Mouse (Mus musculus): Measurements from ENCODE around the gene Wwc1. TPM values are rescaled to one million over a fixed set of nuclear protein-coding genes. Genes with fewer than 3 reads are reported as not detected.

The Wwc1 gene
- polyA plus RNA-seq, 1 experiment, result 34.0 TPM

GRCm38 (mm10) chr11:35933402-35934085 lies 46.8 kb downstream of the Wwc1 start:
- DNase-seq (ENCODE audit: low spot score), result no peak

- DNase-seq (ENCODE audit: low spot score), result no peak
Observed at GRCm38 (mm10) chr11:35932121-35932885, 48.0 kb downstream of the Wwc1 start.

- DNase-seq (ENCODE audit: low spot score), result no peak
Observed at GRCm38 (mm10) chr11:35930511-35931060, 49.7 kb downstream of the Wwc1 start.

- no peak for DNase-seq (ENCODE audit: low spot score)
Observed at GRCm38 (mm10) chr11:35928453-35928852, 51.9 kb downstream of the Wwc1 start.

- DNase-seq (ENCODE audit: low spot score), result no peak
Observed at GRCm38 (mm10) chr11:35927309-35927708, 53.0 kb downstream of the Wwc1 start.

- DNase-seq (ENCODE audit: low spot score), result no peak
Observed at GRCm38 (mm10) chr11:35925592-35925991, 54.7 kb downstream of the Wwc1 start.

- no peak for DNase-seq (ENCODE audit: low spot score)
Observed at GRCm38 (mm10) chr11:35922205-35922873, 58.0 kb downstream of the Wwc1 start.

- no peak for DNase-seq (ENCODE audit: low spot score)
Observed at GRCm38 (mm10) chr11:35920776-35921175, 59.6 kb downstream of the Wwc1 start.

- DNase-seq (ENCODE audit: low spot score), result no peak
Observed at GRCm38 (mm10) chr11:35919856-35920503, 60.3 kb downstream of the Wwc1 start.

- no peak for DNase-seq (ENCODE audit: low spot score)
Observed at GRCm38 (mm10) chr11:35919383-35919782, 60.9 kb downstream of the Wwc1 start.

GRCm38 (mm10) chr11:35916466-35917185 lies 63.7 kb downstream of the Wwc1 start:
- DNase-seq (ENCODE audit: low spot score), result no peak

GRCm38 (mm10) chr11:35915546-35915945 lies 64.8 kb downstream of the Wwc1 start:
- no peak for DNase-seq (ENCODE audit: low spot score)

GRCm38 (mm10) chr11:35913418-35914044 lies 66.8 kb downstream of the Wwc1 start:
- no peak for DNase-seq (ENCODE audit: low spot score)

- no peak for DNase-seq (ENCODE audit: low spot score)
Observed at GRCm38 (mm10) chr11:35904955-35905550, 75.3 kb downstream of the Wwc1 start.

- no peak for DNase-seq (ENCODE audit: low spot score)
Observed at GRCm38 (mm10) chr11:35903079-35903478, 77.2 kb downstream of the Wwc1 start.

- no peak for DNase-seq (ENCODE audit: low spot score)
Observed at GRCm38 (mm10) chr11:35899946-35900345, 80.4 kb downstream of the Wwc1 start.

- DNase-seq (ENCODE audit: low spot score), result no peak
Observed at GRCm38 (mm10) chr11:35893454-35893853, 86.9 kb downstream of the Wwc1 start.

GRCm38 (mm10) chr11:35893018-35893421 lies 87.3 kb downstream of the Wwc1 start:
- DNase-seq (ENCODE audit: low spot score), result no peak

- DNase-seq (ENCODE audit: low spot score), result no peak
Observed at GRCm38 (mm10) chr11:35892293-35892692, 88.0 kb downstream of the Wwc1 start.

- DNase-seq (ENCODE audit: low spot score), result no peak
Observed at GRCm38 (mm10) chr11:35888790-35889189, 91.5 kb downstream of the Wwc1 start.
